Mouse (Mus musculus): ENCODE data around the gene Qsox1. TPM values are rescaled to one million over a fixed set of nuclear protein-coding genes. Genes with fewer than 3 reads are reported as not detected.

Qsox1 gene
- polyA plus RNA-seq, 1 experiment from 2014 or later, result 22.6 TPM

- Histone ChIP-seq H3K27me3 (replicated peaks) (peaks cover 78% of the 10 kb centered on the region), H3K4me2 (no peak overlapping the region), H3K9ac (no peak overlapping the region), H3K4me1 (peaks cover 22% of the 10 kb centered on the region), H3K4me3 (no peak overlapping the region), H3K9me3 (no peaks in the 10 kb centered on the region), H3K27ac (no peak overlapping the region), H3K36me3 (replicated peaks) (no peaks in the 10 kb centered on the region)
- no peak for ATAC-seq (replicated peaks)
- WGBS, result 1% methylated on average over 58 of the region's 58 CpGs
These were observed 75.5 kb downstream of the Qsox1 start for GRCm38 (mm10) chr1:155737017-155737808.

- peaks cover 85% of the 10 kb centered on the region for H3K27me3 ChIP-seq (replicated peaks)
- 1% methylated on average over 26 of the region's 26 CpGs for WGBS
- no peak overlapping the region for H3K9ac ChIP-seq
- no peaks in the 10 kb centered on the region for H3K36me3 ChIP-seq (replicated peaks)
- no peak overlapping the region for H3K27ac ChIP-seq
- H3K4me1 ChIP-seq, result peaks cover 13% of the 10 kb centered on the region
- no peak overlapping the region for H3K4me3 ChIP-seq
- no peaks in the 10 kb centered on the region for H3K9me3 ChIP-seq
- no peak overlapping the region for H3K4me2 ChIP-seq
- no peak for ATAC-seq (replicated peaks)
These were observed 76.4 kb downstream of the Qsox1 start for GRCm38 (mm10) chr1:155736096-155736825.

- ATAC-seq (replicated peaks), result no peak
- H3K27ac ChIP-seq, result no peak overlapping the region
- no peaks in the 10 kb centered on the region for H3K36me3 ChIP-seq (replicated peaks)
- 5% methylated on average over 2 of the region's 2 CpGs for WGBS
- H3K9me3 ChIP-seq, result no peaks in the 10 kb centered on the region
- no peak overlapping the region for H3K4me2 ChIP-seq
- H3K9ac ChIP-seq, result no peak overlapping the region
- H3K4me1 ChIP-seq, result peaks cover 10% of the 10 kb centered on the region
- H3K4me3 ChIP-seq, result no peak overlapping the region
- H3K27me3 ChIP-seq (replicated peaks), result peaks cover 91% of the 10 kb centered on the region
These were observed 81.5 kb downstream of the Qsox1 start for GRCm38 (mm10) chr1:155731156-155731555.

- Histone ChIP-seq H3K4me2 (peak overlapping the region; percentile 33), H3K36me3 (replicated peaks) (no peaks in the 10 kb centered on the region), H3K9ac (no peak overlapping the region), H3K27me3 (replicated peaks) (peaks cover 93% of the 10 kb centered on the region), H3K4me1 (peaks cover 9% of the 10 kb centered on the region), H3K9me3 (no peaks in the 10 kb centered on the region), H3K27ac (no peak overlapping the region), H3K4me3 (peak overlapping the region; percentile 18)
- ATAC-seq (replicated peaks), result peak; percentile 66; the same call in 1 of the 2 replicates
- 2% methylated on average over 23 of the region's 23 CpGs for WGBS
These were observed 83.4 kb downstream of the Qsox1 start for GRCm38 (mm10) chr1:155729113-155729795.

GRCm38 (mm10) chr1:155727830-155728229, 84.9 kb downstream of the Qsox1 start:
- H3K36me3 ChIP-seq (replicated peaks), result no peaks in the 10 kb centered on the region
- peaks cover 9% of the 10 kb centered on the region for H3K4me1 ChIP-seq
- 26% methylated on average over 10 of the region's 10 CpGs for WGBS
- no peak for ATAC-seq (replicated peaks)
- no peak overlapping the region for H3K27ac ChIP-seq
- H3K4me2 ChIP-seq, result no peak overlapping the region
- H3K9ac ChIP-seq, result no peak overlapping the region
- H3K9me3 ChIP-seq, result no peaks in the 10 kb centered on the region
- no peak overlapping the region for H3K4me3 ChIP-seq
- H3K27me3 ChIP-seq (replicated peaks), result peaks cover 94% of the 10 kb centered on the region

Other genes starting within 250 kb of the Qsox1 start
- gene Lhx4, start 61.2 kb downstream of the Qsox1 start, polyA plus RNA-seq (2015; fragmentation: Nextera tagmentation; extraction: Ambion mirVana), result 1.5 and 1.6 TPM in 2 replicates
- 12.1 TPM in 2 replicates for gene Cep350, start 160.4 kb upstream of the Qsox1 start, polyA plus RNA-seq (2015; fragmentation: Nextera tagmentation; extraction: Ambion mirVana)
- 59.9 and 61.8 TPM in 2 replicates for gene Tor1aip2, start 222.5 kb upstream of the Qsox1 start, polyA plus RNA-seq (2015; fragmentation: Nextera tagmentation; extraction: Ambion mirVana)
- gene Tor1aip1, start 223.6 kb upstream of the Qsox1 start, polyA plus RNA-seq (2015; fragmentation: Nextera tagmentation; extraction: Ambion mirVana), result 18.8 and 19.9 TPM in 2 replicates

Data from midbrain, embryonic 15.5 days (tissue).